Mouse (Mus musculus) embryonic fibroblast, embryonic 13.5 days (primary cell): ENCODE data around the gene Rgs8. TPM values are rescaled to one million over a fixed set of nuclear protein-coding genes. Genes with fewer than 3 reads are reported as not detected.

Experiments
- H3K27ac ChIP-seq: 2 replicates; pipeline ENCODE4 v1.5.1; 2012; ENCODE audit warnings: low read length, control low read depth, inconsistent platforms; ENCODE audit not compliant: insufficient read depth
- H3K4me1 ChIP-seq: 2 replicates; pipeline ENCODE4 v1.6.1; 2011; ENCODE audit warnings: low read length; ENCODE audit not compliant: control insufficient read depth, insufficient read depth
- H3K4me3 ChIP-seq: 2 replicates; pipeline ENCODE4 v1.5.1; 2011; ENCODE audit warnings: mild to moderate bottlenecking, control low read depth, low read length; ENCODE audit not compliant: insufficient read depth
- CTCF ChIP-seq: IDR thresholded peaks from 2 replicates; pipeline ENCODE4 v1.5.1; 2011; ENCODE audit warnings: mild to moderate bottlenecking, control low read depth, low read length, moderate library complexity, borderline replicate concordance; ENCODE audit not compliant: insufficient read depth
- POLR2A ChIP-seq: IDR thresholded peaks from 2 replicates; pipeline ENCODE4 v1.6.1; 2011; ENCODE audit warnings: low read depth, mild to moderate bottlenecking, control low read depth, low read length, moderate library complexity
- polyA plus RNA-seq: library from polyadenylated mRNA; stranded (reverse); fragments of >200 nt; gene quantifications from 2 replicates; pipeline ENCODE4 v1.2.4, GENCODE M21; 2011; ENCODE audit warnings: low read depth; ENCODE audit not compliant: missing spikeins, insufficient read length

Rgs8 gene
- polyA plus RNA-seq, 1 experiment = 0.39 TPM

DNA sequence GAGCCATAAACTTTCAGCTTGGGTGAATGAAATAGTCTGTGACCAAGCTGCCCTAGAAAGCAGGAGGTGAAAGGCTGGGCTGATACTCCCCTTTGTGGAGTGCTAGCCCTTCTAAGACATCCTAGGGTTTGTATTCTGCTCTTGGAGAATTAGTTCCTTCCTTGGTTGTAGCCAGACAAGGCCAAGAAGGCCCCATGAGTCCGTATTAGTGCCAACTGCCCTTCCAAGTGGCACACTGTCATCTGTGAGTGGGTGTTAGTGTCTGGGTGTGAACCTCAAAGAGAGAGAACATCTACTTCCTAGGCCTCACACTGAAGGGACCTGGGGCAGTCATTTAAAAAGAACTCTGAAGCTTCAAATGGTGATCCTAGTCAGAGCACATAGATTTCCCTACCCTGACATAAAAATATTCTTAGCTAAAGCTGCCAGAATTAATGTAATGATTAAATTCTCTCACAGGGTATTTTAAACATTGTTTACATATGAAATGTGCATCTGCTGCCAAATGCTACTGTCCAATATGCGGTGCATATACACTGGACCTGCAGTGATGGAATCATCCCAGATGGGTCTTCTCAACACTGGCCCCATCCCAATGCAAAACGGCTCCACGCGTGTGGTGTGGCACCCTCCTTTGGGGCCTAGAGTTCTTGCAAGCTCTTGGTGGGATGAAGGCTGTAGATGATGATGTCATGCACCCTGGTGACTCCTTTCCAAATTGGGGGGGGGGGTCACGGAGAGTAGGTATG is 41.7 kb downstream of the Rgs8 start:
- Histone ChIP-seq H3K4me3 (no peak overlapping the region), H3K4me1 (peaks cover 23% of the 10 kb centered on the region)
- no peak for TF ChIP-seq POLR2A
- TF ChIP-seq CTCF = no peak

DNA sequence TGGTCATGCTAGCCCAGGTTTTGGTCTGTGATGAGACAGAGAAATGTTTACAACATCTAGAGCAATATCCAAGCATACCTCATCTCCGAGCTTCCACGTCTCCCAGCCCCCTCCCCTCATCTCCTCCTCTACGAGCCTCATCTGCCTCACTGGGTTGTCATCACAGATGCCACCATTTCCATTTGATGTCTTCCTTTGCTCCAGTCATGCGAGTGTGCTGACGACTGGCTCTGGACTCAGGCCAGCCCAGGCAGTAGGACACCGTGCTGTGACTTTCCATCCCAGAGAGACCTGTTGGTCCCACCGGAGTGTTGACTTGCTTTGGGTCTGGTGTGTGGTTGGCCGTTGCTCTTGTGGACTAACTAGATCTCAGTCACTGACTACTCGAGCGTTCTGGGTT is 42.6 kb downstream of the Rgs8 start:
- TF ChIP-seq POLR2A (no peak), CTCF (no peak)
- Histone ChIP-seq H3K27ac (no peak overlapping the region), H3K4me1 (peaks cover 21% of the 10 kb centered on the region), H3K4me3 (no peak overlapping the region)

More for the DNA sequence above, 41.7 kb downstream of the Rgs8 start:
- no peak overlapping the region for H3K27ac ChIP-seq

GRCm38 (mm10) chr1:153696093-153696492 is 43.3 kb downstream of the Rgs8 start:
- Histone ChIP-seq H3K27ac (no peak overlapping the region), H3K4me3 (no peak overlapping the region), H3K4me1 (peaks cover 15% of the 10 kb centered on the region)
- no peak for TF ChIP-seq CTCF
- no peak for TF ChIP-seq POLR2A

GRCm38 (mm10) chr1:153696541-153696940 is 43.7 kb downstream of the Rgs8 start:
- no peak overlapping the region for H3K4me3 ChIP-seq
- peaks cover 15% of the 10 kb centered on the region for H3K4me1 ChIP-seq
- 0 out of 2 replicates have a peak overlapping the region, but pooled peaks have one; percentile 5 for H3K27ac ChIP-seq
- no peak for TF ChIP-seq CTCF

DNA sequence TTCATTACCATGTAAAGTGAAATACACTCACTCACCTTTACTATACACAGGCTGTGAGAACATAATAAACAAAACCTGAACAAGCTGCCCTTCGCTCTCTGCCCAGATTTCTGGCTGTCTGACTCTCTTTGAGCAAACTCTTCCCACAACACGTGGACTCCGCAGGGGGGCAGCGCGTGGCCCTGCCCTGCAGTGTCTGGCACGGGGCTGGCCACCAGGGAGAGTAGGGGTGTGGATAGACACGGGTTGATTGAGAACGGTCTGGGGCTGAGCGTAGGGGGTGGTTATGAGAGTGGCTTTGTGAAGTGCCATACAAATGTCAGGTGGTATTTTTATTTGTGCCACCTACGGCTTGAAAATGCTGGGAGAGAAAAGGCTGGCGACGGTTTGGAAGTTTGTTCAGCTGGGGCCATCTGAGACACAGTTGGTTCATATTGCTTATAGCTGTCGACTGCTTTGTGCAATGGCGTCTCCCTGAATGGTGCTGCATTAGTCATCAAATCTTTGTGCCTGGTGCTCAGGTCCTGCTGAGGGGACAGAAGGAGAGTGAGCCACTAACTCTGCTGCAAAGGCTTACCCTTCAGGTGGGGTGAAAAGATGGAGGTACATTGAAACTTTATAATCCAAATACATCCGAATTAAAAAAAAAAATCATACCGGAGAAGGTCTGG is 44.9 kb downstream of the Rgs8 start:
- Histone ChIP-seq H3K27ac (no peak overlapping the region; the same call in 1 of the 2 replicates), H3K4me1 (peaks cover 20% of the 10 kb centered on the region), H3K4me3 (no peak overlapping the region)
- TF ChIP-seq CTCF (no peak), POLR2A (no peak)

GRCm38 (mm10) chr1:153698311-153699084 is 45.7 kb downstream of the Rgs8 start:
- peaks cover 20% of the 10 kb centered on the region for H3K4me1 ChIP-seq
- no peak for TF ChIP-seq CTCF
- no peak for TF ChIP-seq POLR2A
- peak overlapping the region; percentile 20; the same call in 1 of the 2 replicates for H3K27ac ChIP-seq
- H3K4me3 ChIP-seq = no peak overlapping the region

DNA sequence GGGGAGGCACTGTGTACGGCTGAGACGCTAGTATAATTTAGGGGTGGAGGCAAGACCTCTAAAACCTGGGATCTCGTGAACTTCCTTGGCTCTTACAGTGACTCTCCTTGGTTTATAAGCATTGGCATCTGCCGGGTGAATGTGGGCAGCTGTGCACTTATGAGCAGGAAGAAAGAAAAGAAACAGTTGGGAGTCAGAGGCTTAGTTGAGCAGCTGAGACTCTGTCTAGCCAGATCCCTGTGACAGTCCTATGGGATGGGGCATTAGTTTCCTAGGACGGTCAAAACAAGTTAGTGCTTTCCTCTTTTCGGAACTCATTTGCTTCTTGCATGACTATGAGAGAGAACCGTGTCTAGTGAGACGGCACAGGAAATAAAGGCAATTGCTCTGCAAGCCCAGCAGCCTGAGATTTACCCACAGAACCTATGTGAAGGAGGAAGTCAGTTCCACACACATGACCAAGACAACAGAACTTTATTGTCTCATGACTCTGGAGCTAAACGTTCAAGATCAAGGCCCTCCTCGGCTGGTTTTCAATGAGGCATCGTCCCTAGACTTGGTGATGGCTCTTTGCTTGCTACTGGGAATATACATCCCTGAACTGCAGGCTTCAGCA is 47.7 kb downstream of the Rgs8 start:
- H3K4me3 ChIP-seq = no peak overlapping the region
- peaks cover 20% of the 10 kb centered on the region for H3K4me1 ChIP-seq
- no peak for TF ChIP-seq CTCF
- no peak for TF ChIP-seq POLR2A
- H3K27ac ChIP-seq = no peak overlapping the region

GRCm38 (mm10) chr1:153701461-153701860 is 48.6 kb downstream of the Rgs8 start:
- no peak overlapping the region for H3K4me3 ChIP-seq
- no peak for TF ChIP-seq POLR2A
- no peak for TF ChIP-seq CTCF
- peaks cover 20% of the 10 kb centered on the region for H3K4me1 ChIP-seq
- H3K27ac ChIP-seq = no peak overlapping the region

DNA sequence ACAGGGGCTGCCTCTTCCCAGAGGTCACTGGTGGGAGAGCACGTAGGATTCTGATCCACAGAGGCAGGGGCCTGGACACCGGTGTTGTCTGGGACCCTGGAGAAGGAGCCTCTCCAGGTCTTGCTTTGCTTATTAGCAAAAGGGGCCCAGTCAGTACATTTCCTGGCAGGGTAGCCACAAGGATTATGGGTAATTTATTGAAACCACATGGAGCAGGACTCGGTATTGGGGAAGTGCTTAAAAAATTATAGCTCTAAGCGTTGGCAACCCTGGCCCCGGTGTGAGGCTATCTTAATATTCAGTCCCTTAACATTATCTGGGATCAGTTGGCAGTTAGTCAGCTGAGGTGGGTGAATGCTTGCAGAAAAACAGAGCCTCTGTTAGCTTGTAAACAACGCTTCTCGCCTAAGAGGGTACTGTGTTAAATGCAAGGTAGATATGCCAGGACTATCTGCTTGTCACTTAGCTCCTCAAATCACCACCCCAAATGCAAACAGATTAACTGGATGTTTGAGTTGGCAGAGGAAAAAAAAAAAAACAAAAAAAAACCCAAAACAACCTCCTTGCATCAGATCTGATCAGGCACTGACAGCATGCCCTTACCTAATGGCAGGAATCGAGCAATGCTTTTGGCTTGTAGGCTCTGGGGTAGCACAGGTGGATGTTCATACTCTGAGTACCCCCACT is 49.5 kb downstream of the Rgs8 start:
- Histone ChIP-seq H3K4me3 (no peak overlapping the region), H3K27ac (no peak overlapping the region), H3K4me1 (peaks cover 17% of the 10 kb centered on the region)
- TF ChIP-seq POLR2A = no peak
- TF ChIP-seq CTCF = no peak
